ENCODE assay signal across 8 mouse cellular contexts in genomic region chrY:1244421-1244820, GRCm38 (mm10). TPM values are rescaled to one million over a fixed set of nuclear protein-coding genes. Genes with fewer than 3 reads are reported as not detected.
DNase-seq lines count a peak whose midpoint lies in the region; ATAC-seq and TF ChIP-seq lines count a peak whose summit lies in the region.
"Had no signal": no experiment of that assay in that cellular context is flagged by ENCODE, and none has a peak within 500 bp of the region (broad histone marks: within the 10 kb centered on the region; RNA-seq: fewer than 3 reads in every experiment).

No protein-coding gene starts in this region.

- peak overlapping the region; percentile 45 for H3K4me3 ChIP-seq in forebrain, embryonic 13.5 days
- H3K4me3 ChIP-seq in limb, embryonic 15.5 days, result peak overlapping the region; percentile 41
- H3K4me3 ChIP-seq in stomach, postnatal 0 days (ENCODE audit: low read depth, low read length), result peak overlapping the region; percentile 41; the same call in 1 of the 2 replicates

- no peaks in the 10 kb centered on the region for H3K36me3 ChIP-seq in forebrain, embryonic 13.5 days (ENCODE audit: poor library complexity, severe bottlenecking)
- no peaks in the 10 kb centered on the region for H3K36me3 ChIP-seq in limb, embryonic 15.5 days
- H3K36me3 ChIP-seq in stomach, postnatal 0 days (ENCODE audit: control insufficient read depth, insufficient read depth, low read length), result no peaks in the 10 kb centered on the region

- no peak for ATAC-seq in forebrain, embryonic 13.5 days
- ATAC-seq in limb, embryonic 15.5 days (ENCODE audit: insufficient number of reproducible peaks, low FRiP score, low TSS enrichment, low read depth), result no peak
- no peak for ATAC-seq in stomach, postnatal 0 days (ENCODE audit: low FRiP score, low TSS enrichment)

- H3K4me1 ChIP-seq in forebrain, embryonic 13.5 days, result no peaks in the 10 kb centered on the region
- no peaks in the 10 kb centered on the region for H3K4me1 ChIP-seq in limb, embryonic 15.5 days
- H3K4me1 ChIP-seq in stomach, postnatal 0 days (replicated peaks; ENCODE audit: control insufficient read depth, insufficient read depth), result no peaks in the 10 kb centered on the region

- no peak for TF ChIP-seq CTCF in stomach, postnatal 0 days (IDR thresholded peaks at IDR 0.05; ENCODE audit: low read depth)

- H3K4me2 ChIP-seq in forebrain, embryonic 13.5 days, result peak overlapping the region; percentile 51
- H3K4me2 ChIP-seq in limb, embryonic 15.5 days, result peak overlapping the region; percentile 12; the same call in 1 of the 2 replicates
- H3K4me2 ChIP-seq in stomach, postnatal 0 days (replicated peaks; ENCODE audit: low read depth), result peak overlapping the region; percentile 37

- H3K9ac ChIP-seq in forebrain, embryonic 13.5 days, result no peak overlapping the region
- no peak overlapping the region for H3K9ac ChIP-seq in limb, embryonic 15.5 days
- H3K9ac ChIP-seq in stomach, postnatal 0 days (ENCODE audit: low read length), result no peak overlapping the region

- no peaks in the 10 kb centered on the region for H3K9me3 ChIP-seq in forebrain, embryonic 13.5 days (replicated peaks)
- H3K9me3 ChIP-seq in limb, embryonic 15.5 days, result no peaks in the 10 kb centered on the region
- no peaks in the 10 kb centered on the region for H3K9me3 ChIP-seq in stomach, postnatal 0 days (ENCODE audit: control insufficient read depth, low read length)

- TF ChIP-seq EP300 in stomach, postnatal 0 days (optimal IDR thresholded peaks at IDR 0.05), result no peak

- no peak overlapping the region for H3K27ac ChIP-seq in forebrain, embryonic 13.5 days
- no peak overlapping the region for H3K27ac ChIP-seq in limb, embryonic 15.5 days
- H3K27ac ChIP-seq in stomach, postnatal 0 days (replicated peaks), result no peak overlapping the region

- no peaks in the 10 kb centered on the region for H3K27me3 ChIP-seq in forebrain, embryonic 13.5 days
- H3K27me3 ChIP-seq in limb, embryonic 15.5 days, result no peaks in the 10 kb centered on the region
- H3K27me3 ChIP-seq in stomach, postnatal 0 days (ENCODE audit: control insufficient read depth, insufficient read depth, low read length), result no peaks in the 10 kb centered on the region

- DNase-seq in retina, embryonic 14.5 days (ENCODE audit: low spot score), result peak; percentile 1
- no peak for DNase-seq in retina, postnatal 1 day
- no peak for DNase-seq in stomach, postnatal 0 days (ENCODE audit: low spot score)
- DNase-seq in ovary, postnatal 10 days (ENCODE audit: low spot score), result no peak
- DNase-seq in cerebellum, adult 11 months, result no peak
- DNase-seq: adrenal gland, adult 2 months had no signal

- WGBS in forebrain, embryonic 13.5 days, result 69% methylated on average over 5 of the region's 5 CpGs
- 51% methylated on average over 5 of the region's 5 CpGs for WGBS in limb, embryonic 15.5 days
- 45% methylated on average over 5 of the region's 5 CpGs for WGBS in stomach, postnatal 0 days

RNA-seq across cellular contexts. Expression of gene Uty, which starts 1.1 kb away (rescaled TPM):
- 9.1 and 15.2 TPM in 2 replicates for polyA plus RNA-seq in forebrain, embryonic 13.5 days (2015; fragmentation: Nextera tagmentation; extraction: Ambion mirVana)
- polyA plus RNA-seq in limb, embryonic 15.5 days (2015; fragmentation: Nextera tagmentation; extraction: Ambion mirVana), result 6.6 and 8.3 TPM in 2 replicates
- not detected in 2 replicates for polyA plus RNA-seq in stomach, postnatal 0 days (2015; fragmentation: Nextera tagmentation; extraction: Ambion mirVana)
- polyA plus RNA-seq: adrenal gland, adult 2 months had no signal

RNA-seq across cellular contexts. Expression of gene Ddx3y, which starts 42.0 kb away (rescaled TPM):
- 17.7 and 21.4 TPM in 2 replicates for polyA plus RNA-seq in forebrain, embryonic 13.5 days (2015; fragmentation: Nextera tagmentation; extraction: Ambion mirVana)
- 22.4 and 22.6 TPM in 2 replicates for polyA plus RNA-seq in limb, embryonic 15.5 days (2015; fragmentation: Nextera tagmentation; extraction: Ambion mirVana)
- not detected in 2 replicates for polyA plus RNA-seq in stomach, postnatal 0 days (2015; fragmentation: Nextera tagmentation; extraction: Ambion mirVana)
- polyA plus RNA-seq: adrenal gland, adult 2 months had no signal
